ENCODE assay signal across 8 mouse cellular contexts in genomic region chr13:54716916-54717315, GRCm38 (mm10). TPM values are rescaled to one million over a fixed set of nuclear protein-coding genes. Genes with fewer than 3 reads are reported as not detected.
DNase-seq lines count a peak whose midpoint lies in the region; ATAC-seq and TF ChIP-seq lines count a peak whose summit lies in the region.

No protein-coding gene starts in this region.

- H3K4me3 ChIP-seq in testis, adult 2 months (ENCODE audit: control insufficient read depth, low read depth, low read length), result no peak overlapping the region
- H3K4me3 ChIP-seq in hindbrain, embryonic 11.5 days (ENCODE audit: low read depth, low read length), result no peak overlapping the region
- H3K4me3 ChIP-seq in liver, embryonic 13.5 days (replicated peaks), result no peak overlapping the region

- no peak overlapping the region for H3K27ac ChIP-seq in testis, adult 2 months (ENCODE audit: control insufficient read depth, insufficient read depth, low read depth, low read length)
- H3K27ac ChIP-seq in hindbrain, embryonic 11.5 days (ENCODE audit: low read depth, low read length), result no peak overlapping the region
- no peak overlapping the region for H3K27ac ChIP-seq in liver, embryonic 13.5 days

- H3K4me1 ChIP-seq in testis, adult 2 months (ENCODE audit: control insufficient read depth, insufficient read depth, low read length), result no peaks in the 10 kb centered on the region; the same call in 1 of the 2 replicates
- H3K4me1 ChIP-seq in hindbrain, embryonic 11.5 days (replicated peaks; ENCODE audit: control insufficient read depth, insufficient read depth, low read length), result no peaks in the 10 kb centered on the region
- no peaks in the 10 kb centered on the region for H3K4me1 ChIP-seq in liver, embryonic 13.5 days (replicated peaks)

- H3K9ac ChIP-seq in hindbrain, embryonic 11.5 days (ENCODE audit: low read depth, low read length), result no peak overlapping the region
- no peak overlapping the region for H3K9ac ChIP-seq in liver, embryonic 13.5 days

- no peaks in the 10 kb centered on the region for H3K9me3 ChIP-seq in hindbrain, embryonic 11.5 days (ENCODE audit: control insufficient read depth, low read length)
- H3K9me3 ChIP-seq in liver, embryonic 13.5 days (replicated peaks), result no peaks in the 10 kb centered on the region

- peak; percentile 81 for DNase-seq in CD4-positive, CD25-positive, alpha-beta regulatory T cell, adult 2 months (ENCODE audit: low read depth, low spot score)
- no peak for DNase-seq in testis, postnatal 14 days (ENCODE audit: low spot score)
- DNase-seq in embryo, embryonic 10 days (ENCODE audit: low spot score), result peak; percentile 65
- peak; percentile 72 for DNase-seq in hindbrain, embryonic 11.5 days (ENCODE audit: low spot score)
- DNase-seq in liver, embryonic 13.5 days, result peak; percentile 8
- peak; percentile 56 for DNase-seq in right cerebral cortex, adult 18-20 months

- 1% methylated on average over 5 of the region's 5 CpGs for WGBS in hindbrain, embryonic 11.5 days
- WGBS in liver, embryonic 13.5 days (ENCODE audit: insufficient replicate concordance), result under 1% methylated on average over 5 of the region's 5 CpGs

- ATAC-seq in CD4-positive, CD25-positive, alpha-beta regulatory T cell, adult 4 months, result no peak
- ATAC-seq in hindbrain, embryonic 11.5 days (ENCODE audit: low FRiP score), result no peak
- ATAC-seq in liver, embryonic 13.5 days (ENCODE audit: low read depth), result no peak

- no peaks in the 10 kb centered on the region for H3K27me3 ChIP-seq in testis, adult 2 months (ENCODE audit: control insufficient read depth, insufficient read depth, low read length)
- H3K27me3 ChIP-seq in hindbrain, embryonic 11.5 days (ENCODE audit: control insufficient read depth, insufficient read depth, low read length), result no peaks in the 10 kb centered on the region
- H3K27me3 ChIP-seq in liver, embryonic 13.5 days, result no peaks in the 10 kb centered on the region

- no peaks in the 10 kb centered on the region for H3K36me3 ChIP-seq in testis, adult 2 months (ENCODE audit: control insufficient read depth, insufficient read depth, low read length)
- no peaks in the 10 kb centered on the region for H3K36me3 ChIP-seq in hindbrain, embryonic 11.5 days (ENCODE audit: control insufficient read depth, insufficient read depth, low read length)
- no peaks in the 10 kb centered on the region for H3K36me3 ChIP-seq in liver, embryonic 13.5 days

- H3K4me2 ChIP-seq in hindbrain, embryonic 11.5 days (replicated peaks; ENCODE audit: low read depth, low read length), result no peak overlapping the region
- no peak overlapping the region for H3K4me2 ChIP-seq in liver, embryonic 13.5 days

- peak; percentile 69 for TF ChIP-seq CTCF in testis, adult 2 months (IDR thresholded peaks at IDR 0.05; ENCODE audit: control insufficient read depth, insufficient read depth, insufficient replicate concordance, low read depth, low read length)

- no peak for TF ChIP-seq POLR2A in testis, adult 2 months (IDR thresholded peaks at IDR 0.05; ENCODE audit: control insufficient read depth, low read depth, low read length)

RNA-seq across cellular contexts. Expression of gene Cdhr2, which starts 15.7 kb away (rescaled TPM):
- polyA plus RNA-seq in CD4-positive, CD25-positive, alpha-beta regulatory T cell, adult 4 months (2017; shearing (Covaris generic)), result not detected
- polyA plus RNA-seq in testis, adult 2 months (2012; rRNA removed), result 1.1 and 1.5 TPM in 2 replicates
- not detected in 2 replicates for polyA plus RNA-seq in hindbrain, embryonic 11.5 days (2014; fragmentation: Nextera tagmentation; extraction: Ambion mirVana)
- polyA plus RNA-seq in liver, embryonic 13.5 days (2015; fragmentation: Nextera tagmentation; extraction: Ambion mirVana), result 7.8 and 10.5 TPM in 2 replicates

RNA-seq across cellular contexts. Expression of gene Rnf44, which starts 23.2 kb away (rescaled TPM):
- 10 to 100 TPM; 25.5 to 30.0 TPM for polyA plus RNA-seq in CD4-positive, CD25-positive, alpha-beta regulatory T cell, adult 4 months (2017; shearing (Covaris generic))
- 418 and 439 TPM in 2 replicates for polyA plus RNA-seq in testis, adult 2 months (2012; rRNA removed)
- polyA plus RNA-seq in hindbrain, embryonic 11.5 days (2014; fragmentation: Nextera tagmentation; extraction: Ambion mirVana), result 99.1 and 115 TPM in 2 replicates
- polyA plus RNA-seq in liver, embryonic 13.5 days (2015; fragmentation: Nextera tagmentation; extraction: Ambion mirVana), result 23.8 and 24.5 TPM in 2 replicates

RNA-seq across cellular contexts. Expression of gene Gprin1, which starts 32.8 kb away (rescaled TPM):
- polyA plus RNA-seq in CD4-positive, CD25-positive, alpha-beta regulatory T cell, adult 4 months (2017; shearing (Covaris generic)), result not detected
- 0.02 and 0.06 TPM in 2 replicates for polyA plus RNA-seq in testis, adult 2 months (2012; rRNA removed)
- 7.5 and 11.2 TPM in 2 replicates for polyA plus RNA-seq in hindbrain, embryonic 11.5 days (2014; fragmentation: Nextera tagmentation; extraction: Ambion mirVana)
- 0.02 and 0.05 TPM in 2 replicates for polyA plus RNA-seq in liver, embryonic 13.5 days (2015; fragmentation: Nextera tagmentation; extraction: Ambion mirVana)

RNA-seq across cellular contexts. Expression of gene Sncb, which starts 49.5 kb away (rescaled TPM):
- 1 to 10 TPM in 1 of 2 experiments, under 1 TPM in 1; 0.30 to 1.1 TPM for polyA plus RNA-seq in CD4-positive, CD25-positive, alpha-beta regulatory T cell, adult 4 months (2017; shearing (Covaris generic))
- 1.2 and 2.0 TPM in 2 replicates for polyA plus RNA-seq in testis, adult 2 months (2012; rRNA removed)
- polyA plus RNA-seq in hindbrain, embryonic 11.5 days (2014; fragmentation: Nextera tagmentation; extraction: Ambion mirVana), result 2.3 and 2.5 TPM in 2 replicates
- not detected in 2 replicates for polyA plus RNA-seq in liver, embryonic 13.5 days (2015; fragmentation: Nextera tagmentation; extraction: Ambion mirVana)
